Mouse (Mus musculus): ENCODE measurements around the gene Ppp1r2. TPM values are rescaled to one million over a fixed set of nuclear protein-coding genes. Genes with fewer than 3 reads are reported as not detected.

Gene Ppp1r2
- polyA plus RNA-seq, 1 experiment from 2014 or later = 91.6 TPM

- 90% methylated on average over 1 of the region's 1 CpGs for WGBS
- no peaks in the 10 kb centered on the region for H3K4me1 ChIP-seq
- no peaks in the 10 kb centered on the region for H3K36me3 ChIP-seq (replicated peaks)
- no peak overlapping the region for H3K4me2 ChIP-seq
- no peaks in the 10 kb centered on the region for H3K27me3 ChIP-seq (replicated peaks)
- H3K27ac ChIP-seq = no peak overlapping the region
- H3K9me3 ChIP-seq = no peaks in the 10 kb centered on the region
- no peak overlapping the region for H3K4me3 ChIP-seq
- no peak overlapping the region for H3K9ac ChIP-seq
- no peak for ATAC-seq (replicated peaks)
These were observed 47.3 kb downstream of the Ppp1r2 start for GRCm38 (mm10) chr16:31227746-31228145.

GRCm38 (mm10) chr16:31215271-31215670 is 59.8 kb downstream of the Ppp1r2 start:
- H3K36me3 ChIP-seq (replicated peaks) = no peaks in the 10 kb centered on the region
- no peak for ATAC-seq (replicated peaks)
- no peak overlapping the region for H3K4me3 ChIP-seq
- no peak overlapping the region for H3K27ac ChIP-seq
- no peak overlapping the region for H3K9ac ChIP-seq
- no peaks in the 10 kb centered on the region for H3K27me3 ChIP-seq (replicated peaks)
- no peak overlapping the region for H3K4me2 ChIP-seq
- WGBS = 94% methylated on average over 4 of the region's 4 CpGs
- no peaks in the 10 kb centered on the region for H3K9me3 ChIP-seq
- no peaks in the 10 kb centered on the region for H3K4me1 ChIP-seq

GRCm38 (mm10) chr16:31213463-31213862 is 61.6 kb downstream of the Ppp1r2 start:
- Histone ChIP-seq H3K27ac (no peak overlapping the region), H3K36me3 (replicated peaks) (no peaks in the 10 kb centered on the region), H3K4me3 (no peak overlapping the region), H3K9me3 (no peaks in the 10 kb centered on the region), H3K27me3 (replicated peaks) (no peaks in the 10 kb centered on the region), H3K4me2 (no peak overlapping the region), H3K9ac (no peak overlapping the region), H3K4me1 (no peaks in the 10 kb centered on the region)
- no peak for ATAC-seq (replicated peaks)
- whole genome bisulfite sequencing = 82% methylated on average over 6 of the region's 6 CpGs

- 67% methylated on average over 9 of the region's 9 CpGs for WGBS
- Histone ChIP-seq H3K36me3 (replicated peaks) (no peaks in the 10 kb centered on the region), H3K27me3 (replicated peaks) (no peaks in the 10 kb centered on the region), H3K4me2 (no peak overlapping the region), H3K4me3 (no peak overlapping the region), H3K9ac (no peak overlapping the region), H3K27ac (no peak overlapping the region), H3K4me1 (no peaks in the 10 kb centered on the region), H3K9me3 (no peaks in the 10 kb centered on the region)
- ATAC-seq (replicated peaks) = no peak
These were observed 63.6 kb downstream of the Ppp1r2 start for GRCm38 (mm10) chr16:31211503-31211902.

GRCm38 (mm10) chr16:31210453-31210852 is 64.6 kb downstream of the Ppp1r2 start:
- Histone ChIP-seq H3K9ac (no peak overlapping the region), H3K4me3 (no peak overlapping the region), H3K27ac (no peak overlapping the region), H3K4me1 (no peaks in the 10 kb centered on the region), H3K36me3 (replicated peaks) (no peaks in the 10 kb centered on the region), H3K9me3 (no peaks in the 10 kb centered on the region), H3K27me3 (replicated peaks) (no peaks in the 10 kb centered on the region), H3K4me2 (no peak overlapping the region)
- 79% methylated on average over 4 of the region's 4 CpGs for WGBS
- no peak for ATAC-seq (replicated peaks)

- 82% methylated on average over 5 of the region's 5 CpGs for WGBS
- Histone ChIP-seq H3K27me3 (replicated peaks) (no peaks in the 10 kb centered on the region), H3K4me3 (no peak overlapping the region), H3K4me1 (no peaks in the 10 kb centered on the region), H3K9ac (no peak overlapping the region), H3K27ac (no peak overlapping the region), H3K4me2 (no peak overlapping the region), H3K36me3 (replicated peaks) (no peaks in the 10 kb centered on the region), H3K9me3 (no peaks in the 10 kb centered on the region)
- ATAC-seq (replicated peaks) = no peak
These were observed 65.2 kb downstream of the Ppp1r2 start for GRCm38 (mm10) chr16:31209911-31210310.

- Histone ChIP-seq H3K9ac (no peak overlapping the region), H3K4me3 (no peak overlapping the region), H3K9me3 (no peaks in the 10 kb centered on the region), H3K27me3 (replicated peaks) (no peaks in the 10 kb centered on the region), H3K4me1 (peaks cover 5% of the 10 kb centered on the region; the same call in 1 of the 2 replicates), H3K4me2 (no peak overlapping the region), H3K27ac (no peak overlapping the region), H3K36me3 (replicated peaks) (no peaks in the 10 kb centered on the region)
- ATAC-seq (replicated peaks) = no peak
- WGBS = 91% methylated on average over 7 of the region's 7 CpGs
These were observed 69.4 kb downstream of the Ppp1r2 start for GRCm38 (mm10) chr16:31205726-31206125.

- Histone ChIP-seq H3K36me3 (replicated peaks) (no peaks in the 10 kb centered on the region), H3K27ac (no peak overlapping the region), H3K4me2 (no peak overlapping the region), H3K9ac (no peak overlapping the region), H3K27me3 (replicated peaks) (no peaks in the 10 kb centered on the region), H3K4me3 (no peak overlapping the region), H3K4me1 (peaks cover 5% of the 10 kb centered on the region; the same call in 1 of the 2 replicates), H3K9me3 (no peaks in the 10 kb centered on the region)
- WGBS = 94% methylated on average over 8 of the region's 8 CpGs
- no peak for ATAC-seq (replicated peaks)
These were observed 69.9 kb downstream of the Ppp1r2 start for GRCm38 (mm10) chr16:31205187-31205586.

GRCm38 (mm10) chr16:31204216-31204615 is 70.9 kb downstream of the Ppp1r2 start:
- H3K27me3 ChIP-seq (replicated peaks) = no peaks in the 10 kb centered on the region
- no peaks in the 10 kb centered on the region for H3K36me3 ChIP-seq (replicated peaks)
- no peak overlapping the region for H3K9ac ChIP-seq
- H3K4me1 ChIP-seq = peaks cover 15% of the 10 kb centered on the region
- H3K27ac ChIP-seq = no peak overlapping the region
- no peak overlapping the region for H3K4me3 ChIP-seq
- ATAC-seq (replicated peaks) = no peak
- H3K9me3 ChIP-seq = no peaks in the 10 kb centered on the region
- H3K4me2 ChIP-seq = no peak overlapping the region
- 85% methylated on average over 1 of the region's 1 CpGs for WGBS

- Histone ChIP-seq H3K4me3 (peak overlapping the region; percentile 100), H3K4me2 (peak overlapping the region; percentile 68), H3K4me1 (peaks cover 19% of the 10 kb centered on the region), H3K36me3 (replicated peaks) (no peaks in the 10 kb centered on the region), H3K27ac (peak overlapping the region; percentile 95), H3K9ac (no peak overlapping the region), H3K27me3 (replicated peaks) (no peaks in the 10 kb centered on the region), H3K9me3 (no peaks in the 10 kb centered on the region)
- no peak for ATAC-seq (replicated peaks)
- WGBS = 85% methylated on average over 2 of the region's 2 CpGs
These were observed 73.4 kb downstream of the Ppp1r2 start for GRCm38 (mm10) chr16:31201704-31202103.

Small RNA genes within 50 kb of the gene (microRNA-seq; reads per million reads assigned to microRNA genes)
- gene Gm27415 = not detected

Other genes starting within 250 kb of the Ppp1r2 start
- 11.9 and 12.5 TPM in 2 replicates for gene Xxylt1, start 193.8 kb downstream of the Ppp1r2 start, polyA plus RNA-seq (2015; fragmentation: Nextera tagmentation; extraction: Ambion mirVana)
- gene Acap2, start 74.0 kb downstream of the Ppp1r2 start, polyA plus RNA-seq (2015; fragmentation: Nextera tagmentation; extraction: Ambion mirVana) = 10.1 and 11.3 TPM in 2 replicates
- gene Apod, start 39.5 kb upstream of the Ppp1r2 start, polyA plus RNA-seq (2015; fragmentation: Nextera tagmentation; extraction: Ambion mirVana) = 93.2 and 105 TPM in 2 replicates
- 105 and 113 TPM in 2 replicates for gene Bdh1, start 147.0 kb upstream of the Ppp1r2 start, polyA plus RNA-seq (2015; fragmentation: Nextera tagmentation; extraction: Ambion mirVana)